Mouse (Mus musculus): Measurements from ENCODE around the gene Cpsf4.
"Not testable (repeated sequence)": the region's sequence is repeated elsewhere in the genome, so short reads cannot be mapped to it uniquely, and the experiment has no call there.

Gene Cpsf4

GRCm38 (mm10) chr5:145222840-145223239 lies 55.8 kb downstream of the Cpsf4 start:
- in situ Hi-C loops (cut with MboI) = no loop called here

- in situ Hi-C loops (cut with MboI) = no loop called here
These were observed 56.4 kb downstream of the Cpsf4 start for GRCm38 (mm10) chr5:145223395-145223794.

- in situ Hi-C loops (cut with MboI) = no loop called here
These were observed 59.4 kb downstream of the Cpsf4 start for GRCm38 (mm10) chr5:145226453-145226852.

GRCm38 (mm10) chr5:145229283-145229682 lies 62.3 kb downstream of the Cpsf4 start:
- in situ Hi-C loops (cut with MboI) = not testable (repeated sequence)

GRCm38 (mm10) chr5:145230641-145231040 lies 63.6 kb downstream of the Cpsf4 start:
- in situ Hi-C loops (cut with MboI) = no loop called here

DNA sequence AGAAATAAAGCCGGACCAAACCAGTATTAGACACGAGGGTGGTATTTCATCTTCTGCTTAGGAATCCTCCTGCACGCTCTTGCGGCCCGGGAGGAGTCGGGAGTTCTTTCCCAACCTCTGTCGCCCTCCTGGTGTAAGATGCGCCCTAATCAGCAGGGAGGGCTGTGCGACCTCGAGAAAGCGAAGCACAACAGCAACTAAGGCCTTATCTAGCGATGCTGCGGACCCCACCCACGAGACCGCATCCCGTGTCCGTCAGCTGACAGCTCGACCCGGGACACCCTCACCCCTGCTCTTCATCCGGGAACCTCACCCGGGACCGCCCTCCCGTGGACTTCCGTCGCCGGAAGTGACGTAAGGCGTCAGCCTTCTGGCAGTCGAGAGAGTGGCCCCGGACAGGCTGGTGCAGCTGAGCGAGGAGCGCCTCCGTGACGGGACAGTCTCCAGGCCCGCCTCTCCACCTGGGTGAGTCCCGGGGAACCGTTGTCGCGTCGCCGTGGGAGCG lies 64.4 kb downstream of the Cpsf4 start, which contains the start of gene Zfp655:
Gene Zfp655, plus strand, starts transcription at position 349 of the 505 bp plus-strand sequence.
- in situ Hi-C loops (cut with MboI) = no loop called here

Data from mature B cell (primary cell).